Mouse (Mus musculus) adrenal gland, adult (tissue): ENCODE measurements around the gene Aym1.
"Not testable (repeated sequence)": the region's sequence is repeated elsewhere in the genome, so short reads cannot be mapped to it uniquely, and the experiment has no call there.

Experiments
- DNase-seq, 2 experiments: peaks; one replicate each; pipeline ENCODE4 v3.0.0; 2022 to 2023; ENCODE audit warnings: low spot score in 1 of 2; ENCODE audit not compliant: inconsistent age in 2 of 2

Gene Aym1

DNA sequence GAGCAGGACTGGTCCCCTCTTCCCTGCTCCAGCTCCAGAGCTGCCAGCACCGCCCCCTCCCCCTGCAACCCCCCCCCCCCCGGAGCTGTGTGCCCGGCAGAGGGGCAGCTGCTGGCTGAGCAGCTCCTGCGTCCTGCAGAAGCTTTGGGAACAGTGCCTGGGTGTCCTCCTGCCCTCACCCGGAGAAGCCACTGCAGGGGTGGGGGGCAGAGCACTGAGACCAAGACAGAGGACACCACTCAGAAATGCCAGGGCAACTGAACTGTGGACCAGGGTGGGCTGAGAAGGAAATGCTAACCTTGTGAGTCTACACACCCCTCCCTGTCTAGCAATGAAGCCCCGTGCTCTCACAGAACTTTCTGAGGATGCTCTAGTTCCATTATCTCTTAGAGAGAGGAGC, at the start of gene Aym1:
Aym1 (plus strand) TSS at position 109 of the 400 bp plus-strand sequence.
- no peak for DNase-seq

DNA sequence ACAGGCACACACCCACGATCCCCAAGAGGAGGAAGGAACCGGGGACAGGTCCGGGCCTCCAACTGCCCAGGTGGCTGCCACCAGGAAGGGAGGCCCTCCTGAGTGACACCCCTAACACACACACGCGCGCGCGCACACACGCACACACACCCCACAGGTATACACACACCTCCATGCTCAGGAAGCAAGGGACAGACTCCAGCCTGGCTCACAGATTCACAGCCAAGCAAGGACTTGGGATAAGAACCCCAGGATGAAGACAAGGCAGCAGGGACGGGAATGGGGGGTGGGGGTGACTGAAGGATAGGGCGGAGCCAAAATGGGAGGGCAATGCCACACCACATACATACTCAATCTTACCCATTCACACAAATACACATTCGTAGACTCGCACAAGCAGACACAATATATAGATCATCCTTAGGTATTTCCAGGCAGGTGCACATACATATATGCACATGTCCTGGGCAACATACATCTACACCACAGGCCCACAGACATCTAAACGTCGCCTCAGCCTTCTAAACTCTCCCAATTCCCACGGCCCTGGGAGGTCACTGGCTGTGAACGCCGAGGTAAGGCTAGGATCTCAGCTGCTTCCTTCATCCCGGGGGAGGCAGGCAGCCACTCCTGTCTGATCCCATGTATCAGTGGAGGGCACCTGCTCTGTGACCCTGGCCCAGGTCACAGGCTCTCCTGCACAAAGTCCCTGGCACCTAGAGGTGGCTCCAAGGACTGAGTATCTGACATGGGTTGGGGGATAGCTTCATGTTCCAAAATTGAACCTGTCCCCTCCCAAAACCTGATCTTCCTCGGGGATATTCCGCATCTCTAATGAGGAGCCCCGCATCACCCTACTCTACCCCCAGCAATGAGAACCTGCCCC, 47.4 kb upstream of the Aym1 start:
- DNase-seq = no peak

DNA sequence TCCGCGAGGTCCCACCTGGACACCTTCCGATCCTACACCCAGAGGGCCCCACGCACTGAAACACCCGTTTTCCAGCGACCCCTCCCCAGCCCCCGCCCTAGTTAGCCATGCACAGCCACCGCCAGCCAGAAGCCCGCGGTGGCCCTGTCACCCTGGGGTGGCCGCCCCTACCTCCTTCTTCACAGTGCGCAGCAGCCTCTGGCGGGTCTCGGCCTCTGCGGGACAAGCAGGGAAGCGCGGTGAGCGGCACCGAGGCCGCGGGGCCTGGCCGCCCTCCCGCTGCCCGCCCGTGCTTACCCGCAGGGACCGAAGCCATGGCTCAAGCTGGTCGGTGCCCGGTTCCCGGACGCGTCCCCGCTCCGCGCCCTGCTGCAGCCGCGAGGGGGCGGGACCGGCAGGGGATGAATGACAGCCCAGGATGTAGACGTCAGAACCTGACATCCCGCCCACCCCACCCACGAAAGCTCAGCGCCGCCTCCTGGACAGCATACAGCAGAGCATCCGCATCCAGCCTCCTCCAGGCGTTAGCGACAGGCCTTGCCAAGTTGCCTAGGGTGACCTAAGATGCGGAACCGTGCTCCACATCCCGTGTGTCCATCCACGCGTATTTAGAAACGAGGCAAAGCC, 46.6 kb upstream of the Aym1 start, which contains the start of gene Sgsm1:
Sgsm1 (minus strand) TSS at position 410 of the 627 bp plus-strand sequence.
- DNase-seq = peak; percentile 66 to 78

DNA sequence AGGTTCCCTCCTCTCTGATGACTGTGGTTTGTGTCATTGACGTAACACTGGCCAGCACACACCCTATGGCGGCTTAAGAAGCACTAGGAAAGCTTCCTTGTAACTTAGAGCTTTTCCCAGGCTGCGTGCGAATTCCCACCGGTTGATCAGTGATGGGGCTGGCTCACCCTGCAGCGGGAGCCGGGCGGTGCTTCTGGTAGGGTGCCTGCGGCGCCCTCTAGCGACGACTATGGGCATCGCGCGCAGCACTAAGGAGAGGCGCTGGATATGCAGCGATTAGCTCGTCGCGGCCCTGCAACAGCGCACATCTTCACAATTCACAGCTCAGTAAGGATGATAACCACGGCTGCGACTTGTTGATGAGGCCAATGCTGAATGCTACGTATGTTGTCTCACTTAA, 43.1 kb upstream of the Aym1 start:
- peak; percentile 51 to 78 for DNase-seq

DNA sequence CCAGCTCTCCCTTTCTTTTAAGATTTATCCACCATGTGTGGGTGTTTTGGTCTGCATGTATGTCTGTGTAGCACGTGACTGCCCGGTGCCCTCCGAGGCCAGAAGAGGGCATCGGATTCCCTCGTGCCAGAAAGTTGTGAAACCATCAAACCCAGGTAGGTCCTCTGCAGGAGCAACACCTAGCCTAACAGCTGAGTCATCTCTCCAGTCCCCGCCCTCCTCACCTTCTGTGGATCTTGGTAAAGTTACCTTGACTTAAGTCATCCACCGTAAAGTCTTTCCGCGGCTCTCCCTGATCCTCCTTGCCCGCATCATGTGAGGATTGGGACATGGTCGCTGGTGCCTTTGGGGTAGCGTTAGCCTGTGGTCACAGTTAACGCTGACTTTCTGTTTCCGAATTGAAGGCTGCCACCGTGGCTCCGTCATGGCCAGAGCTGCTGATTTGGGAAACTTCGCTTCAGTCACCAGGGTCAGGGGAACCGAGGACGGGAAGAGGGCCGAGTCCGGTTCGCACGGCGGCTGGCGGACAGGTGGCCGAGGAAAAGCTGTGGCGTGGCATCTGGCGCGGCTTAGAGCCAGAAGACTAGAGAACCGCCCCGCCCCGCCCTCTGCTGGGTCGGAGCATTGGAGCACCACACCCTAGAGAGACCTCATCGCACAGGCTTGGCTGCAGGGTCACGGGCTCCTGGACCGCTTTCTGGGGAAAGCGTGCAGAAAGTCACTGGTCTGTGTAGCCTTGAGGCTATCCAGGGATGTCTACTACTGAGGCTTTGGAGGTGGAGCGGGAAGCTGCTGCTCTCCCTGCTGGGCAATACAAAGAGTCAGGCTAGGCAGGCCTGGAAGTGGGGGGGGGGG, 33.1 kb upstream of the Aym1 start:
- DNase-seq = peak; percentile 20 to 45

DNA sequence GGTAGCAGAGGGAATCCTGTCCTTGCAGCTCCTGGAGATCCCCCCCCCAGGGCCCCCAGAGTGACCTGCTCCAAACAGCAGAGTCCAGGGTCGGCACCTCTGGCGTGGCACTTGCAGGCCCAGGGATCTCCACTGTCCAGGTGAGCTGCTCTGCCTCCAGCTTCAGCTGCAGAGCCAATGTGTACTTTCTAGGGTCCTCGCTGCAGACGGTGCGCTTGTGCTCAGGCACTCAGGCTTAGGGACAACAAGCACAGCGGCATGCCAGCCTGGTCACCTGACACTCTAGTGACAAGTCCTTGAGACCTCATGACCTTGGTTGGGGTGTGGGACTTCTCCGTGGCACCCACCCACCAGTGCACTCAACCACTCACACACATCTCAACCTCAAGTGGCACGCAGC, 27.6 kb upstream of the Aym1 start:
- DNase-seq = no peak

DNA sequence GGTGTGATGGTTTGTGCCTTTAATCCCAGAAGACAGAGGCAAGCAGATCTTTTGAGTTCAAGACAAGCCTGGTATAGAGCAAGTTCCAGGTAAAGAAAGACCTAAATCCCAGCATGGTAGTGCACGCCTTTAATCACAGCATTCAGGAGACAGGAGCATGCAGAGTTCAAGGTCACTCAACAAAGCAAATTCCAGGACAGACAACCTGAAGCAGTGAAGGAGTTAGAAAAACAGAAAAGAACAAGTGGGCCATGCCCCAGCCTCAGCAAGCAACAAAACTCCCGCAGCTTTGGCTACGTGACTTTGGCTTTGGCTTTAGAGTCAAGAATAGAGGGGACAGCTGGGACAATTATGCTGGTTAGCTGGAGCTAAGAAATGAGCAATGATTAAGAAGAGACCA, 26.9 kb upstream of the Aym1 start:
- DNase-seq = no peak

DNA sequence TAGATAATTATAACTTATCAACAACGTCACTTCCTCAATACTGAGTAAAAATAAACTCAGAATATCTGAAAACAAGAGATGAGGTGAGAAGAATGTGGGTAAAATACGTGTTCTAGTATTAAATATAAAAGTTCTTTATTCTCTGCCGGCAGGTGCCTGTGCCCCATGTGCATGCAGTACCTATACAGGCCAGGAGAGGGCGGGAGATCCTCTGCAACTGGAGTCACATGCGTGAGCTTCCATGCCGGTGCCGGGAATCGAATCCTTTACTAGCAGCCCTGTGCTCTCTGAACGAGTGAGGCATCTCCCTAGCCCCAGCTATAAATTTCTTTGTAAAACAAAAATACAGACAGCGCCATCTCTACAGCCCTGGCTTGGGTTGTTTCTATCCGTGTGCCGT, 24.9 kb upstream of the Aym1 start:
- no peak for DNase-seq

DNA sequence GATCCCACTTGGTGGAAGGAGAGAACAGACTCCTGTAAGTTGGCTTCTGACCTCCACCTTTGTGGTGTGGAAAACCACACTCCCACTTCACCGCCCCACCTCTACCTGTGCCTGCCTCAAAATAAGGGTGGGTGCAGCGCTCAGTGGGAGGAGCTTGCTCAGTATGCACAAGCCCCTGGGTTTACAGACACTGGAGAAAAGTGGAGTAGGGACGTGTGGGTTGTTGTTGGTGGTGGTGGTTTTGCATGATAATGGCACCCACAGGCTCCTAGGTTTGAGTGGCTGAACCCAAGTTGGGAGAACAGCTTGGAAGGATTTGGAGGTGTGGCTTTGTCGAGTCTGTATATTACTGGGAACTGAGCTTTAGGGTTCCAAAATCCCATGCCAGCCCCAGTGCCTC, 24.2 kb upstream of the Aym1 start:
- no peak for DNase-seq

DNA sequence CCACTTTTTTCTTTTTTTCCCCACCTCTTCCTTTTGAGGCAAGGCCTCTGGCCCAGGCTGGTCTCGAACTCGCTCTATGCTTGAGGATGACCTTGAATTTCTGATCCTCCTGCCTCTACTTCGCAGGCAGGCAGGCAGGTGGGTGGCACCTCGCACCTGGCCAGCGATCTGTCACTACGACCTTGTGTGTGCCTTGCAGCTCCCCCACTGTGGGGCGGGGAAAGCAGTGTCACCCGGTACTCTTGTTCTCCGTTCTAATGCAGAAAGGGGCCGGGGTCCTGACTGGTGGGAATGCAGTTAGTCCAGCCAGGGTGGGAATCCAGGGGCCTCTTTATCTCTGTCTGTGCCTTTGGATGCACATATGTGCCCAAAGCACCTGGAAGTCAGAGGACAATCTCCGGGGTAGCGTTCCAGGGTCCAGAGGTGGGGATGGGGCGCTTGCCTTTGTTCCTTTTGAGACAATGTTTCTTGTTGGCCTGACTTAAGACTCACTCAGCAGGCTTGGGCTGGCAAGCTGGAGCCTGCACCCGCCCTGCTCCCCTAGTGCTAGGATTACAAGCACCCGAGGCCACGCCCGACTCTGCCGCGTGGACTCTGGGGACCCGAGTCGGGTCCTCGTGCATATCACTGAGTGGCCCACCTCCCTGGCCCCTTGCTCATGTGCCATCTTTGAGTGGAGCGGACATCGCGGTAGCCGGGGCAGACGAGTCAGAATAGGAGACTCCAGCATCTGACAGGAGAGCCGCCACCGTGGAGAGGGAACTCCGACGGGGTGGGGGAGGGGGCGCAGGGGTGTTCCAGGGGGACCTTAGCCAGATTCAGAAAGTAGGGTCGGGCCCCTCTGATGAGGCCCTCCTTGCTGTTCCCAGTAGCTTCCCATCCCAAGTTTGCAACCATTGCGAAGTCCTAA, 22.2 kb upstream of the Aym1 start:
- DNase-seq = no peak

DNA sequence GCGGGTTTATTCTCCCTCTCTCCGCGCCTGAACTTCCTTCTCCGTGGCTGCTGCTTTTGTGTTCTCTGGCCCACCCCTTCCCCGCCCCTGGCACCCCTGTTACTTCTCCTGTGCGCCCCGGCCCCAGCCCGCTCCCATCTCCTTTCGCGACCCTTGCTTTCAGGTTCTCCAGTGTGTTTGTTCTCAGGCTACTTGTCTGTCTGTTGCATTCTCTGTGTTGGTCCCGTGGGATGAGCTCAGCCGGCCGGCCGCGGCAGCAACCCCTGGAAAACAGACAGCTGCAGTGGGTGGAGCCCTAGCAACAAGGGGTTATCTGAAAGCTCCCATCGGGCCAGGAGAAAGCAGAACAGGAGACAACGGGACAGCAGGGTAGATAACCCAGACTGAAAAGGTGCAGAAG, 21.4 kb upstream of the Aym1 start:
- DNase-seq = no peak

DNA sequence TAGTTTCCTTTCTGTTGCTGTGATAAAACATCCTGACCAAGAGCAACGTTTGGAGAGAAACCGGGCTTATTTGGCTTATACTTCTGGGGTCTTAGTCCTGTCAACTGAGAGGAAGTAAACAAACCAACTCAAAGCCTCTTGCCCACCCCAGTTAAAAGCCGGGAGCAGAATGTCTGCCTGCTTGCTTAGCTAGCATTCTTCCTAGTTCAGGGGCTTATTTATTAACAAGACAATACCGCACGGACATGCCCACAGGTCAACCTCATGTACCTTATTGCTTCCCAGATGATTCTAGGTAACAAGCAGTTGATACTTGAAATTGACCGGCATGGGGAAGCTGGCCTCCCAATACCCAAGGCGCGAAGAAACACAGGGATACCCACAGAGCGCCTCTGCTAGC, 20.8 kb upstream of the Aym1 start:
- no peak for DNase-seq

DNA sequence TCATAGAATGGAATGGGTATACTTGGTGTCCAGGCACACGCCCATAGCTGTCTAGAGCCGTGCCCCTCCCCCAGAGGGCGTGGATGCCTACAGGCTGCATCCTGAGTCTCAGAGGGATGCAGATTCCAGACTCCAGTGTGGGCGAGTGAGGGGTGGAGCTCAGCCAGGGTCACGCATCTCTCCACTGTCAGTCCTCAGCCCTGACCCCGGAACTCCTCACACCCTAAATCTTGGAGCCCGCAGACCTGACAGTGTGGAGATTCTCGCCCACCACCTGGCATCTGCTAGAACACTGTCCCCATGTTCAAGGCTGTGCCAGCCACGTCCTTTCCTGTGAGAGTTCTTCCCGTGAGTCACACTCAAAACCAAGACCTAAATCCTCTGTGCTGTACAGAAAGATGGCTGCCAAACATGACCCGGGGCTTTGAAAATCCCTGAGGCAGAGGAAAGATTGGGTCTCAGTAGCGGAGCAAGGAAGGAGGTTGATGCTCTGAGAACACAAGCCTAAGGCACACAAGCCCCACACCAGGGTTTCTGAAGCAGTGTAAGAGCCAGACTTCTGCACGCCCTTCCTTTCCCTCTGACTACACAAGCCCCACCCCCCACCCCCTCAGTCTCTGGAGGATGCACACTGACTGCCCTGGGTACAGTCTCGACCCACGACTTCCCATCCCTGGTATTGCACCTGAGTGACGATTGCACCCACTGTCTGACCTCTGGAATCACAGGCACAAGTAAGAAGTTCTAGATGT, 12.3 kb upstream of the Aym1 start:
- no peak for DNase-seq

DNA sequence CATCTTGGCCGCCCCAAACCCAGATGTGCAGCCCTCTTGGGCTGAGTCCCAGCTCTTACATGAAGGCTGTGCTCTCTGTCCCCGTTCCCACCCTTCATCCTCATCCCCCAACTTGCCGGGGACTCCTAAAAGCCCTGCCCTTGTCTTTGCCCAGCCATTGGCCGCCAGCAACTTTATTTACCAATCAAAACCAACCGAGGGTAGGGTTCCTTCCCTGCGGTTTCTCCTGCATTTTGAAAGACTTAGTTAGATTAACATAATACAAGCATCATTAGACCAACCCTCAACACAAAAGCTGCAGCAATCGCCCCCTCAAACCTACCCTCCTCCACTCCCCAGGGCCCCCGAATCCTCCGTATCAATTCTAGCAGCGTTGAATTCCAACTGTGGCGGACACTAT, 11.3 kb upstream of the Aym1 start:
- no peak for DNase-seq

DNA sequence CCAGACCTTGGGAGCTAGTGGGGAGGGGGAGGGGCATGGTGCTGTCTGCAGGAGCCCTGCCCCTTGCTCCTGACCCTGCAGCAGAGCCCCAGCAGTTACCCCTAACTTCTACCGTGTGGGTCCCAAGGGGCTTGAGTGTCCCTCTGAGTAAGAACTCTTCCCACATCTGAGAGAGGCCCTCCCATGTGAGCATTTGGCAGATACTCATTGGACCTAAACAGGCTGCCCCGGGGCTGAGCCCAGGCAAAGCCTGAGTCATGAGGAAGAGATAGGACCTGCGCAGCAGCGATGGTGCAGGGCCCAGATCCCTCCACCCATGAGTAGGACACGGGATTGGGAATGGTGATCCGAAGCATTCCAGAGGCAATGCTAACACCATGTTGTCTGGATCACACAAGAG, 10.4 kb upstream of the Aym1 start:
- DNase-seq = not testable (repeated sequence)

DNA sequence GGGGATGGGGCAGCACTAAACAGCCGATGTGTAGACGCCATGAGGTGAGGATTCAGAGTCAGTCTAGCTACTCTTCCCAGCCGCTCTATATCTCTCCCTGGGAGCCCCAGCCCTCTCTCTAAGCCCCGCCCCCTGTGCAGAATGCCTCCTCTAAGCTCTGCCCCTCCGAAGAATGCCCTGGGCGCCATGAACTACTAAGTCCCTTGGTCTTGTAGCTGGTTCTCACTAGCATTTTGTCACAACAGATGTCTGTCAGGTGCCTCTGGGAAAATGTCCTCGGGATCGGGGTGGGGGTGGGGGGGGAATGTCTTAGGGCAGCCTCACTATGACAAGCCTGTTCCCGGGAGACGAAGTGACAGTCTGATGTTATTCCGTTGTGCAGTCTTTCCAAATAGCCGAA, 9.5 kb upstream of the Aym1 start:
- no peak for DNase-seq

DNA sequence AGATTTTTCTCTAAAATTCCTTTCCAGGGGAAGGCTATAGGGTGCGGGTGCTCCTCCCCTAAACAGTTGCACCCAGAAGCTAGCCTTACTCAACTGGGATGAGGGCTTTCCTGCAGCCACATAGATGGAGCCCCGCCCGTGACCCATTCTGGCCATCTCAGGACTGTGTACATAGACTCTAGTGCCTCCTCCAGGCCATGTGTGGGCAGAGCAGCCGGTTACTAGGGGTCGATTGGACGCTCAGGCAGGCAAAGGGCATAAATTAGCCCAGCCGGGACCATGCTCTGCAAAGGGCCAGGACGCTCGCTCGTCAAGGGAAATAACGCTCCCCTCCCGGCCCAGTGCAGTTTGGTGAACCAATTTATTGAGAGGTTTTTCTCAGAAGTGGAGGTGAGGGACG, 8.5 kb upstream of the Aym1 start:
- DNase-seq = no peak

DNA sequence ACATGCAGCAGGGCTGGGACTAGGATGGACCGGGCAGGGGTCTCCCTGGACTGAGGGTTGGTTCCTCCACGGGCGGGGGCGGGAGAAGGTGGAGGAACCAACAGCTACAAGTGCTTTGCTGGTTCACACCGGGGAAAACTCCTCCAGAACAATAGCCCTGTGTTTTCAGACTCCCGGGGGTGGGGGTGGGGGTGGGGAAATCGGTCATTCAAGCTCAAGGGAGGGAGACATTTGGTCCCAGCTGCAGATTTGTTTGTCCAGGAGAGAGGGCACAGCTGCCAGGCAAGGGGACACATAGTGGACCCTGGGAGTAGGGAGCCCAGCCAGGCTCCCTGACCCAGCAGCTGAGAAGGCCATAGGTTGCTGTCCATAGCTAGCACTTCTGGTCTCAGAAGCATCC, 7.9 kb upstream of the Aym1 start:
- no peak for DNase-seq

DNA sequence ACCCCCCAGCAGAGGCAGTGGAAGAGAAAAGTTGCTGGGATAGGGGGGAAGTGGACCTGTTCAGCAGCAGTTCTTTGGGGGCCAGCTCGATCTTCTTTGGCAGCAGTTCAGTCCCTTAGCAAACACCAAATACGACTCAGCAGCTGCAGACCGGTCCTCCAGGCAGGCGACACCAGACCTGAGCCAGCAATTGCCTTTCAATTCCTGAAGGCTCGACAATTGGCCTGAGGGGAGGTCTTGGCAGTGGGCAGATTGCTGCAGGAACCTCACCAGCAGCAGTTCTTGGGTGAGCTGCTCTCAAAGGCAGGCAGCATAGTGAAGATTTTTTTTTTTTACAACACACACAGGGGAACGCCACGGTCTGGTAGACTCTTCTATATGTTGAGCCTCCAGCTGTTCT, 7.3 kb upstream of the Aym1 start:
- DNase-seq = no peak

DNA sequence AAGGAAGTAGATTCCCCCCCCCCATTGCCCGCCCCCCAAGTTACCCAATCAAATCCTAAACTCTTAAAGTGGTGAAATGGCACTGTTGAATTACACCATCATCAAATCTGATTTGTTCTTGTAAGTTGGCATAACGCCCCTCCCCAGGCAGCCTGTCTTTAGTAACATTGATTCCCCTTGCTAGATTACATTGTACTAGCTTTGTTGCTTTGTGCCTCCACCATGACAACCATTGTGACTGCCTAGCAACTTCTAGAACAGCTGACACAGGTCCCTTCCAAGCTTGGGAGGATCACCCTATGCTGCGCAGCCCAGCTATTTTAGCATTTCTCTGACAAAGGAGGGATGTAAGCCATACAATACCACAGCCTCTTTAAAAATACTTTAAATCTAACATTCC, 5.3 kb upstream of the Aym1 start:
- no peak for DNase-seq
